Mouse (Mus musculus): ENCODE results near the gene Lhx2.

Gene Lhx2

DNA sequence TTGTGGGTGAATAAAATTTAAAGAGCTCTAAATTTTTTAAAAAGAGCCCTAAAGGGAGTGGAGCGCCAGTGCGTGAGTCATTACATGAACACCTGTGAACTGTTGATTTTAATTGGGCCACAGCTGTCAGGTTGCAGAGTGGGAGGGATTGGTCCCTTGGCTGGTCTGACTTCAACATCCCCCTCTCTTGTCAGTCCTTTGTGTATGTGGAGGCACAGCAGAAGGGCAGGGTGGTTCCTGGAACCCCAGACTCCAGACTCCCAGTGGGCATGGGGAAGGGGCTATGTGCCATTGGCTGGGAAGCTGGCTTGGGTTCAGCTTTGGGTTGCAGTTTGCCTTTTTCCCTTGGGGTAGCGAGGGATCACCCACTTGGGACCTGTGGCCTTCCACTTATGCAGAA, 70.2 kb downstream of the Lhx2 start:
- DNase-seq (ENCODE audit: low spot score) = no peak

DNA sequence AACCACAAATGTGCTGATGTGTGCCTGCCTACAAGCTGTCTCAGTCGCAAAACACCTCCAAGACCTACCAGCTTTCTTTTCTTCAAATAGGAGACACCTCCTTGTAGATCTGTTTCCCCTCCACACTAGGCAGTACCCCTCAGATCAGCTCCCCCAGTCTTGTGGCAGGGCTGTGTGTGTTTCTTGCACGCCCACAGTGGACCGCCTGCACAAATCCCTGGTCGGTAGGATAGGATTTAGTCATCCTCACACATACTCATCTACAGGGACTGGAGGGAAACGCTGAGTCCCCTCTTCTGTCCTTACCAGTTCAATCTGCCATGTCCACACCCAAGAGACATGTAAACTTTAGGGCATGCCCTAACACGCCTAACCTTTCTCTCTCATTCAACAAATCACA, 71.1 kb downstream of the Lhx2 start:
- no peak for DNase-seq (ENCODE audit: low spot score)

DNA sequence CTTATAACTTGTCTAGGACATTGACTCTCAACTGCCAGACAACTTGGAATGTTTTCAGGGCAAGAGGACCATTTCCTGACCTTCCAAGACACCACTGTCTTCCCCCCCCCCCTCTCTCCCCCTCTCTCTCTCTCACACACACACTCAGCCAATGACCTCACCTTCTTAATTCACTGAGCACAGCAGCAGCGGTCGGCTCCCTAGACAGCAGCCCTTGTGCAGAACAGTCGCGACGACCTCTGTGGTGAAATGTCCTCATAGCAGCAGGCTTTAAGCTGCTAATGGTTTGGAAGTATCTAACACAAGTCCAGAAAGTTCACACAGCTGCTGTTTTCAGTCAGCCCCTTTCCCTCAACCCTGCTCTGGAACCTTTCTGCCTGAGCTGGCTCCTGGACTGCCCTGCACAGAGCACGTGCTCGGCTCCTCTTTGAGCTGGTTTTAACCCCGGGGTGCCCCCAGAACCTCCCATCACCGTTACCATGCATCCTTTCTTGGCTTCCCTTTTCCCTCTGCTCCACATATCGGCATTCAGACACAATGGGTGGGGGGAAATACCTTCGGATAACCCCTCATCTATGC, 73.6 kb downstream of the Lhx2 start:
- DNase-seq (ENCODE audit: low spot score) = no peak

DNA sequence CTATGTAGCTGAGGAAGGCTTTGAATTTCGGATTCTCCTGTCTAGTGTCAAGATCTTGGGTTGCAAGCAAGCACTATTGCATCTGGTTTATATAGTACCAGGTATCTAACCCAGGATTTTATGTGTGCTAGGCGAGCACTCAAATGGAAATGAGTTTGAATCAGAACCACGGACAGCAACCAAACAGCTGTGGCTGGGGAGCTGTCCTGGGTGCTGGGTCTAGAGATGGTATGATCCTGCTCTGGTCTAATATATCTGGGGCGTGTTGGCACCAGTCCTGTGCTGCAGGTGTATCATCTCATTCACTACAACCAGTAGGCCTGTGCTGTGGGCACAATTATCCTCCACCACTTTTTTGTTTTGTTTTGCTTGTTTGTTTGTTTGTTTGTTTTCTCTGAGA, 78.9 kb downstream of the Lhx2 start:
- peak; percentile 12 for DNase-seq (ENCODE audit: low spot score)

Data from lung, postnatal 25 days (tissue).